Mouse (Mus musculus) heart, adult 2 months (tissue): ENCODE results near the gene Pecam1.

ENCODE experiments used
- CTCF ChIP-seq: fragments of 200-600 bp; IDR thresholded peaks from 2 replicates; pipeline ENCODE4 v1.8.1; 2022; ENCODE audit warnings: antibody characterized with exemption, mild to moderate bottlenecking, moderate library complexity
- EP300 ChIP-seq: fragments of 200-500 bp; IDR thresholded peaks from 2 replicates; pipeline ENCODE4 v1.6.1; 2011; ENCODE audit warnings: low read depth, low read length, control low read depth; ENCODE audit not compliant: insufficient read depth
- POLR2A ChIP-seq: fragments of 200-500 bp; IDR thresholded peaks from 2 replicates; pipeline ENCODE4 v1.6.1; 2011; ENCODE audit warnings: mild to moderate bottlenecking, low read depth, low read length, control low read depth; ENCODE audit not compliant: insufficient read depth

DNA sequence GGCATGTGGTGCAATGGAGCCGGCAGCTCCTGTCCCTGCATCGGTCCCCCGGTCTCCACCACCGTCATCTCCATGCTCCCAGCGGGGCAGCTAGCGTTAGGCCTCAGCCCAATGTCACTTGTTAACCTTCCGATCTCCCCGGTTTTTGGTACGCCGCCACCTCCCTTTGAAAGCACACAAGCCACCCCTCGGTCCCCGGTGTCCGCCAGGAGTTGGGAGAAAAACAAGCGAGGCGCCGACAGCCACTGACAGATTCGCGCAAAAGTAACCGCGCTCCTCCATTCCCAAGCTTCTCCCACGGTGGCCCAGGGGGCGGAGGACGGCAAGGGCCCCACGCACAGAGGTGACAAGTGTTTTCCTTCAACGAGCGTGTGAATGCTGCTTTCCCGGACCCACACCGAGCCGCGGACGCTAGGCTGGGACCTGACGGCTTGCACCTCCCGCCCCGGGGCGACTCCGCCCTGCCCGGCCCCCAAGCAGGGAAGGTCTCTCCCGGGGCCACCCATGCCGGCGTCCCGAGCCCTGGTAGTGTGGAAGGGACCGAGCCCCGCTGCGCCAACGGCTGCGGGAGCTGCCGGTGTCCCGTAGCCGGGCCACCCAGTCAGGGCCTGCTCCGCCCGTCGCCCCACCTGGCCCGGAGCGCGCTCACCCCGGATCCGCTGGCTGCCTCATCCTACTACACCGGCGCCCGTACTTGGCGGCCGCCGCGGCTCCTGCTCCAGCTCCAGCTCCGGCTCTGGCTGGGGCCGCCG, 138.0 kb downstream of the Pecam1 start:
- TF ChIP-seq CTCF = no peak
- TF ChIP-seq EP300 = no peak
- TF ChIP-seq POLR2A = no peak; the same call in 1 of the 2 replicates
